Mouse (Mus musculus): ENCODE measurements around the gene Hspe1.
"Not testable (repeated sequence)": the region's sequence is repeated elsewhere in the genome, so short reads cannot be mapped to it uniquely, and the experiment has no call there.

Hspe1 gene

GRCm38 (mm10) chr1:55087932-55088610 lies at the start of gene Hspe1, which contains the start of gene Hspd1:
TSS of gene Hspe1 (plus strand) at chr1:55088132.
TSS of gene Hspd1 (minus strand) at chr1:55088243.
- peak; percentile 96 for DNase-seq

- no peak for DNase-seq
Measured at GRCm38 (mm10) chr1:55039944-55040343, 48.0 kb upstream of the Hspe1 start.

GRCm38 (mm10) chr1:55041691-55042090 lies 46.2 kb upstream of the Hspe1 start:
- DNase-seq = peak; percentile 42

- peak; percentile 17 for DNase-seq
Measured at GRCm38 (mm10) chr1:55042246-55042645, 45.7 kb upstream of the Hspe1 start.

GRCm38 (mm10) chr1:55043164-55043563 lies 44.8 kb upstream of the Hspe1 start:
- DNase-seq = no peak

- no peak for DNase-seq
Measured at GRCm38 (mm10) chr1:55048841-55049587, 38.9 kb upstream of the Hspe1 start.

GRCm38 (mm10) chr1:55051671-55052070 lies 36.3 kb upstream of the Hspe1 start:
- DNase-seq = no peak

- DNase-seq = peak; percentile 98
Measured at GRCm38 (mm10) chr1:55052355-55052953, 35.5 kb upstream of the Hspe1 start, which contains the start of gene Coq10b. TSS of gene Coq10b (plus strand) at chr1:55052770.

GRCm38 (mm10) chr1:55053005-55053404 lies 34.9 kb upstream of the Hspe1 start:
- peak; percentile 90 for DNase-seq

GRCm38 (mm10) chr1:55053596-55053995 lies 34.3 kb upstream of the Hspe1 start:
- DNase-seq = no peak

GRCm38 (mm10) chr1:55055322-55056115 lies 32.4 kb upstream of the Hspe1 start:
- DNase-seq = no peak

- DNase-seq = not testable (repeated sequence)
Measured at GRCm38 (mm10) chr1:55058383-55058782, 29.5 kb upstream of the Hspe1 start.

- DNase-seq = no peak
Measured at GRCm38 (mm10) chr1:55061099-55061498, 26.8 kb upstream of the Hspe1 start.

GRCm38 (mm10) chr1:55061772-55062171 lies 26.2 kb upstream of the Hspe1 start:
- DNase-seq = peak; percentile 33

GRCm38 (mm10) chr1:55072328-55072727 lies 15.6 kb upstream of the Hspe1 start:
- not testable (repeated sequence) for DNase-seq

GRCm38 (mm10) chr1:55074757-55075156 lies 13.2 kb upstream of the Hspe1 start:
- no peak for DNase-seq

GRCm38 (mm10) chr1:55075652-55076394 lies 12.1 kb upstream of the Hspe1 start:
- peak; percentile 49 for DNase-seq

- DNase-seq = no peak
Measured at GRCm38 (mm10) chr1:55076395-55076743, 11.6 kb upstream of the Hspe1 start.

- DNase-seq = no peak
Measured at GRCm38 (mm10) chr1:55076849-55077516, 10.9 kb upstream of the Hspe1 start.

GRCm38 (mm10) chr1:55079677-55080076 lies 8.3 kb upstream of the Hspe1 start:
- DNase-seq = no peak

GRCm38 (mm10) chr1:55082106-55082505 lies 5.8 kb upstream of the Hspe1 start:
- DNase-seq = no peak

Measured in liver (tissue).